Mouse (Mus musculus) cerebellum, postnatal 36 days (tissue): ENCODE measurements around the gene Dsn1.

ENCODE experiments used
- DNase-seq, 2 experiments: peaks; one replicate each; pipeline ENCODE4 v3.0.0; 2021 to 2022; ENCODE audit warnings: mixed read lengths in 2 of 2

Gene Dsn1

DNA sequence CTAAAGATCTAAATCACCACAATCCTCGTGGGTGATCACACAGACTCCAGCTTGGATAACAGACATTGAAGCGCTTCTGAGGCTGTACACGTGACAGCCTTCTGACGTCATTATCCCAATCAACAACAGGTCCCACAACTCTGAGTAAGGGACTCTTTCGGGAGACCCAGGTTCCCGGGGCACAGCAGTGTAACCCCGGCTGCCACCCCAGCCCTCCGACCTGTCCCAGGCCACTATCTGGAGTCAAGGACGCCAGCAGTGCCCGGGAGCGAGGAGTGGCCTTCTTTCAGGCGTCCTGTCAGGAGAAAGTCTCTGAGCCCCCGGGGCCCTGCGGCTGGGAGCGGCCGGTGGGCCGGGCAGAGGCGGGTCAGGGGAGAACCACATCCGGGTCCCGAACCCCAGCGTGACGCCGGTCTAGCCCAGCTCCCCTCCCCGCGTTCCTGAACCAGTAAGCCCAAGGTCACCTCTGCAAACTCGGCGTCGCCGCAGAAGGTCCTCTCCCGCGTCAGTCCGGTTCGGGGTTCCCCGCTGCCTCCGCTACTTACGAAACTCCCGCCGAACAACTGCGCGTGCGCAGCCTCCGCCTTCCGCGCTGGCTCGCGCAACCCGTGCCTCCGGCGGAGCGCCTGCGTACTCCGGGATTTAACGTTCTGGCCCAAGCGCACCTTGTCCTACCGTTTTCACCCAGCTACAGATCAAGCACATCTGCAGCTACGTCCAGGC, at the start of gene Dsn1:
Gene Dsn1, minus strand, starts transcription at position 644 of the 723 bp plus-strand sequence.
- DNase-seq, result peak; percentile 86 to 90

DNA sequence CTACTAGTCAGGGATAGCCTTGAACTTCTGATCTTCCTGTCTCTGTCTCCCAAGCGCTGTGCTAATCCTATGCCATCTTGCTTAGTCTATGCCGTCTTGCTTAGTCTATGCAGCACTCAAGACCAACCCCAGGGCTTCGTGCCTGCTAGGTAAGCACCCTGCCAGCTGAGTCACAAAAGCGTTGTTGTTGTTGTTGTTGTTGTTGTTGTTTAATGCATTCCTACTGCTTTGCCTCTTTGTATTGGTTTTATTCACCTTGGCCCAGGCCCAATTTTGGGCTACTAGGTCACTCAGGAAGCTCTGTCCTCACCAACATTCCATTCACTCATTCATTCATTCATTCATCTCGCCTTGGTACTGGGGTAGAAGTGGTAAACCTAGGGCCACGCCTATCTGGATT, 48.8 kb upstream of the Dsn1 start:
- DNase-seq, result no peak

DNA sequence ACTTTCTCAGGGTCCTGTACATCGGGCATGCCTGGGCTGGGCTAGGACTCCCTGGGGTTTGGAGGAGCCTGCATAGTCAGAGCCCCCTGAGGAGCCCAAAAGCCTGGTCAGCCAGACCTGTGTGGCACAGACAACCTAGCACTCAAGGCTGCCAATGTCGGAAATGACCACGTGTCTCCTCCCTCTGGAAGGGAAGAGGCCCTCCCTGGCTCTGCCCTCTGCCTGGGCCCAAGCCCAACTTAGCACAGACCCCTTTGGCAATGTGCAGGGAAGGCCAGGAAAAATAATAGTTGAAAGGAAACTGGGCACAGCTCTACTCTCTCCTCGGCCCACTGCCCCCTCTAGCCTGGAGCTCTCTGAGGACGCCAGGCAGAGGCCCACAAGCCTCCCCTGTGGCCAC, 47.9 kb upstream of the Dsn1 start:
- peak in 1 of 2 experiments; percentile 59 for DNase-seq

DNA sequence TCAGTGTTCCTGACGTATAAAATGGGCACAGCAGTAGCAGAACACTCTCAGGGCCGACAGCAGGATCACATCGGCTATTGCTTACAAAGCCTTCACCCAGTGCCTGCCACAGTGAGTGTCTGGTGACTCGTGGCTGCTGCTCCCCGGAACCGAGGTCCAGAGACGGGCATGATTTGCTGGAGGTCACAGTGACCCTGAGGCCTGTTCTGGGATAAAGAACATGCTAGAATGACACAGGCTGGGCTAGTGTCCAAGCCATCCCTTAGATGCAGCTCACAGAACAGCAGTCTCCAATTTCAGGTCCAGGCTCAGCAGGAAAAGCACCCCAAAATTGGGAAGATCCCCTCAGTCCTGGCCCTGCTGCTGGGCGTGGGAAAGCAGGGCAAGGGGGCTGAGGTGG, 47.3 kb upstream of the Dsn1 start:
- no peak for DNase-seq

DNA sequence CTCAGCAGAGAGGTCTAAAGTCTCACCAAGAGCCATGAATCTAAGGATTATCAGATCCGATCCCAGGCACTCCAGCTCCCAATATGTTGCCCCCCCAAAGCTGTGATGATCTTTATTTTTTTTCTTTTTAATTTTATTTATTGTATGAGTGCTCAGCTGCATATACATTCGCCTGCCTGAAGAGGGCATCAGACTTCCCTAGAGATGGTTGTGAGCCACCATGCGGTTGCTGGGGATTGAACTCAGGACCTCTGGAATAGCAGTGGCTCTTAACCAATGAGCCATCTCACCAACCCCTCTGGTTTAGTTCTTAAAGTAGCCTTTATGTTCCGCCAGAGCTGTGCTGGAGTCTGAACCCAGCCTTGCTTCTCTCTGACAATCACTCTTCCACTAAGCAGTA, 46.8 kb upstream of the Dsn1 start:
- DNase-seq, result no peak

DNA sequence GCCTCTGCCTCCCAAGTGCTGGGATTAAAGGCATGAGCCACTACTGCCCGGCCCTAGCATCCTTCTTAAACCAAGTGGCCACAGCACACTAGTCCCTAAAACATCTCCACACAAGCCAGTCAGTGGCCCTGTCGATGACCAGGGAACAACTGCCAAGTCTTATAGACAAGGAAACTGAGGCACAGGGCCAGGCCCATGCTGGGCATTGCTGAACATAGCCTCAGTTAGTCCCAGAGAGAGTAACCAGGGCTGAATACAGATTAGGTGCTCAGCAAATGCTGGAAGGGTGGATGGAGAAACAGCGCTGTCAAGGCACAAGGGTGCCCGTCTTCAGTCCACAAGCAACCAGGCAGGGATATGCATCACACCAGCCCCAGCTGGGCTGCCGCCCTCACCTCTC, 46.2 kb upstream of the Dsn1 start:
- DNase-seq, result no peak

DNA sequence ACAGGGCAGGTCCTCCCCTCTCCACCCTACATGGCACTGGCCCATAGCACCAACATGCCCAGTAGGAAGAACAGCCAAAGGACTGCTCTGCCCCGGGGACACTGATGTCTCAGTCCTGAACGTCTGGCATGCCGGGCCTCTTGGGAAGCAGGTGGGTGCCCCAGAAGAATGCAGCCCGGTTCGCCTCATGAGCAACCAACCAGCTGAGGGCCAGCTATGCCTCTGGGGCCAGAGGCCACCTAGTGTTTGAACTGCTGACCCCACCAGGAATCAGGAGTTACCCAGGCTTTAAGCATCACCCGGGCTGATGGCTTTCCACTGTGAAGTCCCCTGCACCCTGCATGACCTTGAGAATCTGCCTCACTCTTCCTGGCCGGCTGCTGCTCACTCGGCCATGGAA, 45.5 kb upstream of the Dsn1 start:
- DNase-seq, result no peak

DNA sequence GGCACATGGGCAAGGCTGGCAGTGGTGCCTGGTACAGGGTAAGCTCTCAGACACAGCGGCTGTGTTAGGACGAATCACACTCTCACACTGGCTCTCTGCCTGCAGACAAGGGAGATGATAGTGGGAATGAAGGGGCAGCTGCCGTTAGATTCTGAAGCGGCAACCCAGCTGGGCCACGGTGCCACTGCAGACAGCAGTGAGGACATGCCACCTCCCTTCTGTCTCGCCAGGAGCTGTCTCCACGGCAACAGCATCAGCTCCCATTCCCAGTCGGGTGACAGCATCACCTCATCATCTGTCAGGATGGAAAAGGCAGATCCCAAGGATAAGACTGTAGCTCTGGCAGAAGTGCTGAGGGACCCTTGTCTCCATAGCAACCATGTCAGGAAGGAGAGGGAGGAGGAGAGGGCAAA, 42.9 kb upstream of the Dsn1 start:
- DNase-seq, result no peak

DNA sequence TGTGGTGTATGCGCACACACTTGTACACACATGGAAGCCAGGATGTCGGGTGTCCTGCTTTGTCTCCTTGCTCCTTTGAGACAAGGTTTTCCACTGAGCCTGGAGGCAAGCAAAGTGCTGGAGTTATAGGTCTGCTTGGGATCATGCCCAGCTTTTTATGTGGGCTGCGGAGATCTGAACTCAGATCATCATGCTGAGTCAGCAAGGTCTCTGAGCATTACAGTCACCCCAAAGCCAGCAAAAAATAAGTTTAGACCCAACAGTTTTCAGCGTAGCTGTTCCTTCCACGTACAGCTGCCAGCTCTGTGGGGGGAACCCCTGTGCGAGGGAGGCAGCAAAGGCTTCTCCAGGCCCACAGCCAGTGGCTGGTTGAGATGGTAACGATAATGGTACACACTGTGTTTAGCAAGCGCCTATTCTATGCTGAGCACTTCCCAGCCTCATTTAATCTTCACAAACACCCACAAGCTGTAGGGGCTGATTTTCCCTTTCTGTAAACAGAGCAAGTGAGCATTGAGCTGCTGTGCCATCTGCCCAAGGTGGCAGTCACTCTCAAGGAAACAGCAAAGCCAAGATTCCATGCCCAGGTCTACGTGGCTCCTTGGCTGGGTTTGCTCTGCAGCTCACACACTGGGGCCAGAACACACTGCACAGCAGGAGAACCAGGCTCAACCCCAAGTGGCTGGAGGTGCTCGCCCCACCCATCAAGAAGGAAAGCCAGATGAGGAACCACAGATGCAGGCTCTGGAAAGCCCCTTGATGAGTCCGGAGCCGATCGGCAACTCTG, 41.6 kb upstream of the Dsn1 start:
- peak; percentile 54 to 63 for DNase-seq

DNA sequence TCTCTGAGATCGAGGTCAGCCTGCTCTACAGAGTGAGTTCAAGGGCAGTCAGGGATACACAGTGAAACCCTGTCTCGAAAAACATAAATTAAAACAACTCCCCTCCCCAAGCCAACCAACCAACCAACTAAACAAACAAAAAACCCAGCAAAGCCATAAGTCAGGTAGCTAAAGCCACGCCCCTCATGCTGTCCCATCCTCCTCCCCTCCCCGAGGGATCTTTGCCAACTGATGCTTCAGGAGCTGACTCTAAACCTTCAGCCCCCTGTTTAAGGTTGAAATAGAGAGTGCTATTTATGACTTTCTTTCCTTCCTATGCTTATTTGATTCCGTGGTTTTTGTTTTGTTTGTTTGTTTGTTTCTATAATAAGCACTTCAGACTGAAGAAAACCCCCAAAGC, 40.0 kb upstream of the Dsn1 start:
- DNase-seq, result no peak

DNA sequence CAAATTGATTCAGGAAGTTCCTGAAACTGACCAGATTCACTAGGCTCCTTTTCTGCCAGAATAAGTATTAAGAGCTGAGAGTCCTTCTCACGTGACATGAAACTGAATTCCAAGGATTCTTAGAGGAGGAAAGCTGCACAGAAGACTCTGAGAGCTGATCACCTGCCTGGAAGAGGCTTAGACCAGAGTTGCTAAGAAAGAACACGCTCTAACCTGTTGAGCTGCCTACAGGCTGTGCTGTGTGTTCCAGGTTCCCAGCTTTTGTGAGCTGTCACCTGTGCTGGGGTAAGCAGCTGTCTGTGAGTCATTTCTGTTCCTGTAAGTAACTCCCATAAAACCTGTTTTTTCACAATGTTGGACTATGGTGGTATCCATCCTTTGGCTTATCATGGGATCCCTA, 39.0 kb upstream of the Dsn1 start:
- DNase-seq, result no peak

DNA sequence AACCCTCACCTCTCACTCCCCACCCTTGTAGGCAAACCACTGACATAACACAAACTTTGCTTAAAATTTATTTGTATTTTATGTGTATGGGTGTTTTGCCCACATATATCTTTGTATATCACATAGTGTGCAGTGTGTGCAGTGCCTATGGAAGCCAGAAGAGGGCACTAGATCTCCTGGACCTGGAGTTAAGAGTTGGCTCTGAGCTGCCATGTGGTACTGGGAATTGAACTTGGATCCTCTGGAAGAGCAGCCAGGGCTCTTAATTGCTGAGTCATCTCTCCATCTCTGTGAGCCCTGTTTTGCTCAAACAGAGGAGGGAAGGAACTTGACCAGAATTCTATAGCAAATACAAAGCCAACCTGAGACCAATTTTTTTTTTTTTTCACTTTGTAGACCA, 37.0 kb upstream of the Dsn1 start:
- DNase-seq, result no peak

DNA sequence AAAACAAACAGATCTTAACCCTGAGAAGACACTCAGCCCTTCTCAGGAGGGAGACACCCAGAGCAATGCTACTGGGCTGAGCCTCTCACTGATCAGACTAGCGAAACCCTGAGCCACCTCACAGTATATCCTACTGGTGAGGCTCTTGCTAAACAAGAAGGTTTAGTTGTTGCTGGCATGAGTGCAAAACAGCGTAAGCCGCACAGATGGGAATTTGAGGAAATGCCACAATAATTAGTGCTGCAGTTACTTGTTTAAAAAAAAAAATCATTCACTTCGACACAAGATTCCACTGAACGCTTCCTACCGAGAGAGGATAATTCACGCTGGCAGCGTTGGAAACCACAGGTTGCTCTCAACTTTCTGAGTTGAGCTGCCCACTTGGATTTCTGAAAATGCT, 36.6 kb upstream of the Dsn1 start:
- DNase-seq, result no peak

DNA sequence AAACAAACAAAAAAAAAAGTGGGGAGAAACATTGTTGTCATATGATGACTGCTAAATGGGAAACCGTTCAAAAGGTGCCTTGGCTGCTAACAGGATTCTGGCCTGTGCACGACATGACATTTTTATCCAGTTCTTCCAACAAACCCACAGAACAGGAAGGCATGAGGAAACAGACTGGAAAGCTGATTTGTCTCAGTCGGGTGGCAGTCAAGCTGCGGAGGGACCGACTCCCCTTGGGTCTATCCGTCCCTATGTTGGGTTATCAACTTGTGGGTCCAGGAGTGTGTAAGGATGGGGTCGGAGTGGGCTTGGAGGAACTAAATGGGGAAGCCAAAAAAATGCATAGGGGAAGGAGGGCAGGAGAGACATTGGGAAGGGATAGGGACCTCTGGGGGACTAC, 34.5 kb upstream of the Dsn1 start:
- DNase-seq, result no peak

DNA sequence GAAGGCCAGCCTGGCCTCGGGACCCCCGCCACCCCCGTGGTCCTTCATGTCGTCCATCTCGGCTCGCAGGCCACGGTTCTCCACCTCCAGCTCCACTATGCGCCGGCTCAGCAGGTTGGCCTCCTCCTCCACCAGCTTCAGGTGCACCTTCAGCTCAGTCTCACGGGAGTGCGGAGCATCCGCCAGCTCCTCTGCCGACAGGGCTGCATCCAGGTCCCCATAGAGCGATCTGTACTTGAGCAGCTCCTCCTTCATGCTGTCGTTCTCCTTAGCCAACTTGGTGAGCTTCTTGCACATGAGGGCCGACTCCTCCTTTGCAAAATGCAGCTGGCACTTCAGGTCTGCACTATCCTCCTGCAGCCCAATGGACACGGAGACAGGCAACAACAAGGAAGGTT, 33.7 kb upstream of the Dsn1 start:
- no peak for DNase-seq

DNA sequence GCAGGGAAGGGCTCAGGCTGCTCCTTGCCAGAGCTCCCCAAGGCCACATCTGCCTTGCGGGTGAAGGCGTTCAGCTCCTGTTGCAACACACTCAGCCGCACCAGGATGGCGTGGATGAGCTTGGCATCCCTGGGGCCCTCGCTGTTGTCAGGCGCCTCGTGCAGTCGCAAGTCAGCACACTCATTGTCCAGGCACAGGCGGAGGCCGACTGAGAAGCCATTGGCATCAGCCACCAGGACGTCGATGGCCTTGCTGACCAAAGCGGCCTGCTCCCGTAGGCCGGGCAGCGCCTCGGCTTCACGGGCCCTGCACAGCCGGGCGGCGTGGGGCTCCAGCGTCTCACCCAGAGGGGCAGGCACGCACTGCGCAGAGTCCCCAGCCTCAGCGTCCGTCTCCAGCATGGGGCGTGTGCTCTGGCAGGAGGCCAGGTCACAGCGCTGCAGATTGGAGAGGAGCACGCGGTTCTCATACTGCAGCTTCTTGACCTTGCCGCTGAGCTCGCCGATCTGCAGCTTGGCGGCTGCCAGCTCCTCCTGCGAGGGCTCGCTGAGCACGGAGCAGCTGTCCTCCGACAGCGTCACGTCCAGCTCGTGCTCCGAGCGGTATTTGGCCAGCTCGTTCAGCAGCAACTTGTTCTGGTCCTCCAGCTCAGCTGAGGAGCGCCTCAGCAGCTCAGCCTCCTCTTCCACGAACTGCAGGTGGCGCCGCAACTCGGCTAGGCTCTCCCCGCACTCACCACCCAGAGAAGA, 33.1 kb upstream of the Dsn1 start:
- peak; percentile 63 for DNase-seq

DNA sequence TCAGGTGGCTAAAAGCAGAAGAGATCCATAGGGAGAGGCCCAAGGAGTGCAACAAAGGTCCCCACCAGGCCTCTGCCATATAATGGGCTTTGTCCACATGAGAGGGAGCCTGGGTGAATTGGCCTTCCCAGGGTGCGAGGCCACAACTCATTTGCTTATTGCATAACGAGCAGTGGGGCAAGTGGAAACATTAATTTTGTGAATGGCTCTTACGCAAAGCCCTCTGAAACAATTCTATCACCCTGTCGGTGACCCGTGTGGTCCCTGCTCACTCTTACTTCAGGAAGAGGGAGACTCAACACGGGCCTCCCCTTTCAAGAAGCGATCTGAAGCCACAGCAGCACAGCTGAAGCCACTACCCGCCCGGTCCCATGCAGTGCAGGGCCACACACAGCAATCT, 30.3 kb upstream of the Dsn1 start:
- no peak for DNase-seq

DNA sequence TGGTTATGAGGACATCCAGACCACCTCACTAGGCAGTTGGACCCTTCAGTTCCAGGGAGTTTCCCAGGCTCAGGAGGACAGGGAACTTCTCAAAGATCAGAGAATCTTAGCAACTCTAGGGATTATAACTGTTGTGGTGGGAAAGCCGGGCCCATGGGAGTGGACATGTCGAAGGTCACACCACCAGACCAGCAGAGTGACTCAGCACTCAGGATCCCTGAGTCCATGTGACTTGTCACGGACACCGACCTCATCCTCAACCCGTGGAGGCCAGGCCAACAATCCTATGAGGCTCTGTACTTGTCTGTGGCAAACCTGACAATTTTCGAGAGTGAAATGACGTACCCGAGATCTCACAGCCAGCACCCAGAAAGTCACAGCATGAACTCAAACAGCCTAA, 29.4 kb upstream of the Dsn1 start:
- DNase-seq, result no peak

DNA sequence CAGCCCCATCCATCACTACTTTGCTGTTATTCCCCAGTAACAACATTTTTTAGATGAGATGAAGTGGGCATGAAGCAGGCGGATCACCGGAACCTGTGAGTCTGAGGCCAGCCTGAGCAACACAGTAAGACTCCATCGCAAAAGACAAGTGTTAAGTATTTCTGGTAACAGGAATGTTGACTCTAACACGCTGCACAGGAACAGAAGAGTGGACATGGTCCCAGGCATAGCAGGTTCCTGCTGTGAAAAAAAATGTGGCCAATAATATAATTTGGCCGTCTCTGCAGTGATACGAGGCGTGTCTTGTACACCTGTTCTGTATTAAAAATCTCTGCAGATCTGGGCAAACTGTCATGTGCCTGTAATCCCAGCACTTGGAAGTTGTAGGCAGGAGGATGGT, 28.4 kb upstream of the Dsn1 start:
- peak; percentile 66 to 78 for DNase-seq

DNA sequence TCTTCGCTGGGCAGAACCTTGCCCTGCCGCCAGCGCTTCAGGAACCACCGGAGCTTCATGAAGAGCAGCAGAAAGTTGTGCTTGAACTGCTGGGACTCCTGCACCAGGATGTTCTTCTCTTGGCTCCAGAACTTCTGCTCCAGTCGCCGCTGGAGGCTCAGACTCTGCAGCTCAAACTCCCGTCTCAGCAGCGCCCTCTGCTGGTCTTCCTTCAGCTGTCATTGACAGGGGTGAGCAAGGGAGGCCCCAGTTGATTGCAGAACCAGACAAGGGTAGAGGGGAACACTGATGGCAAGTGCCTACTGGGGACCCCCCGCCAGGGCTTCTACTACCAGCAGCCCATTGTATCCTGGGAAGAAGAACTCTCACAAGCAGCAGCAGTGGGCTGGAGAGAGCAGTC, 23.9 kb upstream of the Dsn1 start:
- DNase-seq, result peak; percentile 89

DNA sequence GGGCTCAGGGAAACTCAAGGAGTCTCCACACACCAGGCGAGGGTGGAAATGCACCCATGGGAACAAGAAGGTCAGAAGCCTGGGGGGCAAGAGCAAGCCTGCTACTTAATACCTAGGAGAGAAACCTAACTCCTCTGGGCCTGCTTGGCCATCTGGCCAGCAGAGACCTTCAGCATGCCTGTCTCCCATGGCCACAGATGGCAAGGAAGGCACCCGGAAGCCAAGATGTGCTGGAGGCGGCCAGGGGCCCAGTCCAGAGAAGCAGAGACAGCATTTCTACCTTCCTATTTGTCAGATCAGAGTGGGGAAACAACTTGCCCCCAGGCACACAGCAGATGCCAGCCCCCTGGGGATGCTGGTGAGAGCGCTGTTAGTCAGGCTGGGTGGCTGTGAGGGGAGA, 21.3 kb upstream of the Dsn1 start:
- peak in 1 of 2 experiments; percentile 48 for DNase-seq

DNA sequence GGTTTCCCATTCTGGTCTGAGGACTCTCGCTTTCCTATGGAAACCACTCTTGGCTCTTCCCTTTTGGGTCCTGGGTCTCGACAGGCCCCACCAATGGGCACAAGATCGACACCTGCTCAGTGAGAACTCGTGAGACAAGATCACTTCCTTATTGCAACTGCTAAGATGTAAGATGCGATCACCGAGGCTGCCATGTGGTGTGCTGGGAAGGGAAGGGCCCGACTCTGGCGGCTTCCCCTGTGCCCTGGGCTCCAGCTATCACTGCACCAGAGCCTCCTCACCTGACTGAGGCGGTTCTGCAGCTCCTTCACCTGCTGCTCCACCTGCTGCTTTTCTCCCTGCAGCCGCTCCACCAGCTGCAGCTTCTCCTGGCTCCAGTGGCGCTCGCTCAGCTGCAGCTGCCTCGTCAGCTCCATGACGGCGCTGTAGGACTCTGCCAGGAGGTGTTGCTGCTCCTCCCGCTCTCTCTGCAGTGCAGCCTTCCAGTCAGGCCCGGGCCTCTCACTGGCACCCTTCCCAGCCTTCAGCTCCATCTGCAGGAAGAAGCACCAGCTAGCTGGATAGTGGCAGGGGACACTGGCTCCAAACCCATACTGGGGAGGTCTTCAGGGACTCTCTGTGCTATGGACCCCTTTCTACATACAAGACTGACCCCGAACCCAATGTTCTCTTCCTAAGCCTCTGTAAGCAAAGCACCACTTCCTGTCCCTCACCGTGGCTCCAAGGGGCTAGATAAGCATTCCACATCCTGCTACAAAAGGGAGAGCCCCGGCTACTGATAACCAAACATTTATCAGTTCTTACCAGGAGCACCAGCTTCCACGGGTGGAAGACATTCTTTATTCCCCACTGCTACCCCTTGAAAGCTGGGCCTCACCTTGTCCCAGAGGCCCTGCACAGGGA, 20.4 kb upstream of the Dsn1 start:
- peak; percentile 77 to 82 for DNase-seq

DNA sequence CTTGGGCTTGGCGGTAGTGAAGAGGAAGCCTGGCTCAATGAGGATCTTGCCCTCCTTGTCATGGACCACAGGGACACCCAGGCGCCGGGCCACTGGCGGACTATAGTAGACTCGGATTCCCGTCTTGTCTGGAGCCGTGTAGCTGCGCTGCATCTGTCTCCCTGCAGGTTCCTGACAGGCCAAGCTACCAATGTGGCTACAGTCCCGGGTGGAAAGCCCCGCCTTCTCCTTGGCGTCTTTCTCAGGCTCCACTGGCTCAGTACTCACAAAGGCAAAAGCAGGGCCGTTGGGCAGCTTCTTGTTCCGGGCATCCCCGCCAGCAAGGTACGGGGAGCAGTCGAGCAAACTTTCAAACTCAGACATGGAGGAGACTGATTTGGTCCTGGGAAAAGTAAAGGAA, 14.2 kb upstream of the Dsn1 start:
- DNase-seq, result no peak
